Mouse (Mus musculus): ENCODE data around the gene Trpm8. TPM values are rescaled to one million over a fixed set of nuclear protein-coding genes. Genes with fewer than 3 reads are reported as not detected.

The Trpm8 gene
- polyA plus RNA-seq, 2 experiments: not detected

- Histone ChIP-seq H3K4me3 (ENCODE audit: insufficient read depth in 1 of 2, low read depth in 2 of 2, low read length in 2 of 2) (no peak overlapping the region), H3K4me2 (ENCODE audit: low read depth) (no peak overlapping the region), H3K9me3 (ENCODE audit: control insufficient read depth, low read length) (no peaks in the 10 kb centered on the region), H3K27me3 (ENCODE audit: control insufficient read depth, insufficient read depth, low read length) (no peaks in the 10 kb centered on the region), H3K36me3 (replicated peaks; ENCODE audit: control insufficient read depth, insufficient read depth, low read depth) (no peaks in the 10 kb centered on the region), H3K27ac (no peak overlapping the region), H3K9ac (replicated peaks) (no peak overlapping the region), H3K4me1 (replicated peaks; ENCODE audit: control insufficient read depth in 2 of 2, insufficient read depth in 2 of 2, low read length in 1 of 2) (no peaks in the 10 kb centered on the region)
- DNase-seq (ENCODE audit: low read depth in 3 of 3, low spot score in 3 of 3) (no peak), ATAC-seq (ENCODE audit: insufficient read depth) (no peak)
- 66% methylated on average over 15 of the region's 15 CpGs for WGBS (ENCODE audit: insufficient replicate concordance)
- TF ChIP-seq CTCF (IDR thresholded peaks at IDR 0.05; ENCODE audit: low read depth) (no peak), EP300 (IDR thresholded peaks at IDR 0.05; ENCODE audit: low read depth) (no peak)
These were observed 8.8 kb downstream of the Trpm8 start for GRCm38 (mm10) chr1:88286136-88286845.

- no peak overlapping the region for H3K27ac ChIP-seq
- no peaks in the 10 kb centered on the region for H3K36me3 ChIP-seq (replicated peaks; ENCODE audit: control insufficient read depth, insufficient read depth, low read depth)
- WGBS (ENCODE audit: insufficient replicate concordance): 59% methylated on average over 13 of the region's 13 CpGs
- no peak overlapping the region for H3K4me2 ChIP-seq (ENCODE audit: low read depth)
- no peak overlapping the region for H3K9ac ChIP-seq (replicated peaks)
- no peaks in the 10 kb centered on the region for H3K4me1 ChIP-seq (replicated peaks; ENCODE audit: control insufficient read depth in 2 of 2, insufficient read depth in 2 of 2, low read length in 1 of 2)
- DNase-seq (ENCODE audit: low read depth in 3 of 3, low spot score in 3 of 3) (no peak), ATAC-seq (ENCODE audit: insufficient read depth) (no peak)
- no peaks in the 10 kb centered on the region for H3K9me3 ChIP-seq (ENCODE audit: control insufficient read depth, low read length)
- H3K4me3 ChIP-seq (ENCODE audit: insufficient read depth in 1 of 2, low read depth in 2 of 2, low read length in 2 of 2): no peak overlapping the region
- H3K27me3 ChIP-seq (ENCODE audit: control insufficient read depth, insufficient read depth, low read length): no peaks in the 10 kb centered on the region
- TF ChIP-seq EP300 (IDR thresholded peaks at IDR 0.05; ENCODE audit: low read depth) (no peak), CTCF (IDR thresholded peaks at IDR 0.05; ENCODE audit: low read depth) (no peak)
These were observed 9.6 kb downstream of the Trpm8 start for GRCm38 (mm10) chr1:88286887-88287696.

GRCm38 (mm10) chr1:88287697-88287980 lies 10.2 kb downstream of the Trpm8 start:
- no peak overlapping the region for H3K27ac ChIP-seq
- H3K4me1 ChIP-seq (replicated peaks; ENCODE audit: control insufficient read depth in 2 of 2, insufficient read depth in 2 of 2, low read length in 1 of 2): no peaks in the 10 kb centered on the region
- H3K27me3 ChIP-seq (ENCODE audit: control insufficient read depth, insufficient read depth, low read length): no peaks in the 10 kb centered on the region
- H3K4me2 ChIP-seq (ENCODE audit: low read depth): no peak overlapping the region
- DNase-seq (ENCODE audit: low read depth in 3 of 3, low spot score in 3 of 3): peak; percentile 42 to 62 (median 43)
- no peak for TF ChIP-seq EP300 (IDR thresholded peaks at IDR 0.05; ENCODE audit: low read depth)
- peak; percentile 93 for TF ChIP-seq CTCF (IDR thresholded peaks at IDR 0.05; ENCODE audit: low read depth)
- H3K9me3 ChIP-seq (ENCODE audit: control insufficient read depth, low read length): no peaks in the 10 kb centered on the region
- no peak overlapping the region for H3K4me3 ChIP-seq (ENCODE audit: insufficient read depth in 1 of 2, low read depth in 2 of 2, low read length in 2 of 2)
- H3K9ac ChIP-seq (replicated peaks): no peak overlapping the region
- ATAC-seq (ENCODE audit: insufficient read depth): no peak
- 20% methylated on average over 5 of the region's 5 CpGs for WGBS (ENCODE audit: insufficient replicate concordance)
- H3K36me3 ChIP-seq (replicated peaks; ENCODE audit: control insufficient read depth, insufficient read depth, low read depth): no peaks in the 10 kb centered on the region

- no peak overlapping the region for H3K4me3 ChIP-seq (ENCODE audit: insufficient read depth in 1 of 2, low read depth in 2 of 2, low read length in 2 of 2)
- H3K9ac ChIP-seq (replicated peaks): no peak overlapping the region
- H3K4me2 ChIP-seq (ENCODE audit: low read depth): no peak overlapping the region
- no peak for DNase-seq (ENCODE audit: low read depth in 3 of 3, low spot score in 3 of 3)
- ATAC-seq (ENCODE audit: insufficient read depth): peak; percentile 14; the same call in 1 of the 2 replicates
- no peak overlapping the region for H3K27ac ChIP-seq
- no peaks in the 10 kb centered on the region for H3K27me3 ChIP-seq (ENCODE audit: control insufficient read depth, insufficient read depth, low read length)
- no peak for TF ChIP-seq EP300 (IDR thresholded peaks at IDR 0.05; ENCODE audit: low read depth)
- TF ChIP-seq CTCF (IDR thresholded peaks at IDR 0.05; ENCODE audit: low read depth): no peak
- 21% methylated on average over 3 of the region's 3 CpGs for WGBS (ENCODE audit: insufficient replicate concordance)
- H3K4me1 ChIP-seq (replicated peaks; ENCODE audit: control insufficient read depth in 2 of 2, insufficient read depth in 2 of 2, low read length in 1 of 2): no peaks in the 10 kb centered on the region
- no peaks in the 10 kb centered on the region for H3K36me3 ChIP-seq (replicated peaks; ENCODE audit: control insufficient read depth, insufficient read depth, low read depth)
- H3K9me3 ChIP-seq (ENCODE audit: control insufficient read depth, low read length): no peaks in the 10 kb centered on the region
These were observed 10.8 kb downstream of the Trpm8 start for GRCm38 (mm10) chr1:88288056-88288788.

GRCm38 (mm10) chr1:88288789-88289127 lies 11.3 kb downstream of the Trpm8 start:
- TF ChIP-seq CTCF (IDR thresholded peaks at IDR 0.05; ENCODE audit: low read depth) (peak; percentile 2; the same call in 1 of the 2 replicates), EP300 (IDR thresholded peaks at IDR 0.05; ENCODE audit: low read depth) (no peak)
- Histone ChIP-seq H3K4me1 (replicated peaks; ENCODE audit: control insufficient read depth in 2 of 2, insufficient read depth in 2 of 2, low read length in 1 of 2) (no peaks in the 10 kb centered on the region), H3K27ac (no peak overlapping the region), H3K9me3 (ENCODE audit: control insufficient read depth, low read length) (no peaks in the 10 kb centered on the region), H3K4me2 (ENCODE audit: low read depth) (no peak overlapping the region), H3K27me3 (ENCODE audit: control insufficient read depth, insufficient read depth, low read length) (no peaks in the 10 kb centered on the region), H3K9ac (replicated peaks) (no peak overlapping the region), H3K4me3 (ENCODE audit: insufficient read depth in 1 of 2, low read depth in 2 of 2, low read length in 2 of 2) (no peak overlapping the region), H3K36me3 (replicated peaks; ENCODE audit: control insufficient read depth, insufficient read depth, low read depth) (no peaks in the 10 kb centered on the region)
- 49% methylated on average over 3 of the region's 3 CpGs for WGBS (ENCODE audit: insufficient replicate concordance)
- ATAC-seq (ENCODE audit: insufficient read depth) (no peak), DNase-seq (ENCODE audit: low read depth in 3 of 3, low spot score in 3 of 3) (no peak)
